ENCODE assay signal across 10 mouse cellular contexts in the genomic region with DNA sequence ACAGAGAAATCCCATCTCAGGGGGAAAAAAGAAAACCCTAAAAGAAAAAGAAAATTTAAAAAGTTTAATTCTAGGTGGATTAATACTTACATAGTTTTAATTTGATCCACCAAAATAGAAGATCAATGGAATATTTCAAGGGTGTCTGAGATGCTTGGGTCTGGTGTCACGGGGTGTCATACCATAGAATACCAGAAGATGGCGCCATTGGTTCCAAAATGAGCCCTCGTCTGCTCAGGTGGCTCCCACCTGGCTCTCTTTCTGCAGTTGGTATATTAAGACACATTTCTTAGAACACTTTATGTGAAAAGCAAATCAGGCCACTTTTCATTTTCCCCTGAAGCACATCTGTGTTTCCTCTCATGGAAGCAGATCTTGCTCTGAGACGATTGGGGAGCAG. TPM values are rescaled to one million over a fixed set of nuclear protein-coding genes. Genes with fewer than 3 reads are reported as not detected.
A peak's percentile ranks its signal among the peaks of the same experiment; 100 is the strongest.
DNase-seq lines count a peak whose midpoint lies in the region; ATAC-seq and TF ChIP-seq lines count a peak whose summit lies in the region.
"Had no signal": no experiment of that assay in that cellular context is flagged by ENCODE, and none has a peak within 500 bp of the region (broad histone marks: within the 10 kb centered on the region; RNA-seq: fewer than 3 reads in every experiment).

No protein-coding gene starts in this region.

- intact Hi-C loops in heart, postnatal 10 days (cut with DNase I), result loop anchor here (1.0 kb wide), 2 partner anchors 53 to 376 kb away; no protein-coding TSS in a partner anchor
- intact Hi-C loops in left cerebral cortex, postnatal 25 days (cut with DNase I), result loop anchor here (1.0 to 5.0 kb wide), 3 partner anchors 51 to 431 kb away; no protein-coding TSS in a partner anchor
- intact Hi-C loops in gastrocnemius, postnatal 36 days (cut with DNase I), result loop anchor here (1.0 to 10.0 kb wide), 2 partner anchors 53 to 124 kb away; partner anchors contain the start of gene Tcl1b5

- no peaks in the 10 kb centered on the region for H3K4me1 ChIP-seq in heart, embryonic 11.5 days (ENCODE audit: control insufficient read depth, insufficient read depth, low read length)
- H3K4me1 ChIP-seq in bone marrow, adult 2 months (ENCODE audit: control insufficient read depth, insufficient read depth, low read length), result no peaks in the 10 kb centered on the region
- no peaks in the 10 kb centered on the region for H3K4me1 ChIP-seq in forebrain, embryonic 13.5 days
- no peaks in the 10 kb centered on the region for H3K4me1 ChIP-seq in midbrain, postnatal 0 days (ENCODE audit: insufficient read depth, low read length)
- H3K4me1 ChIP-seq: lung, embryonic 15.5 days had no signal

- peaks cover 3% of the 10 kb centered on the region; the same call in 1 of the 2 replicates for H3K9me3 ChIP-seq in heart, embryonic 11.5 days (replicated peaks; ENCODE audit: control insufficient read depth, low read length)
- 0 out of 2 replicates have a peak, but pooled peaks cover 3% of the 10 kb centered on the region for H3K9me3 ChIP-seq in forebrain, embryonic 13.5 days (replicated peaks)
- H3K9me3 ChIP-seq in midbrain, postnatal 0 days (ENCODE audit: low read length), result no peaks in the 10 kb centered on the region
- H3K9me3 ChIP-seq: lung, embryonic 15.5 days had no signal

- no peak overlapping the region for H3K27ac ChIP-seq in heart, embryonic 11.5 days (ENCODE audit: low read depth, low read length)
- no peak overlapping the region for H3K27ac ChIP-seq in bone marrow, adult 2 months (ENCODE audit: control insufficient read depth, insufficient read depth, low read depth, low read length, poor library complexity)
- H3K27ac ChIP-seq in forebrain, embryonic 13.5 days, result no peak overlapping the region
- H3K27ac ChIP-seq in midbrain, postnatal 0 days (ENCODE audit: low read depth, low read length), result no peak overlapping the region
- H3K27ac ChIP-seq: embryonic facial prominence, embryonic 12.5 days; lung, embryonic 15.5 days had no signal

- H3K9ac ChIP-seq in heart, embryonic 11.5 days (ENCODE audit: low read depth, low read length), result no peak overlapping the region
- H3K9ac ChIP-seq in forebrain, embryonic 13.5 days, result no peak overlapping the region
- H3K9ac ChIP-seq in midbrain, postnatal 0 days (replicated peaks; ENCODE audit: low read length, poor library complexity, severe bottlenecking), result no peak overlapping the region
- H3K9ac ChIP-seq: embryonic facial prominence, embryonic 12.5 days; lung, embryonic 15.5 days had no signal

- peak; percentile 64 for TF ChIP-seq CTCF in bone marrow, adult 2 months (IDR thresholded peaks at IDR 0.05; ENCODE audit: control insufficient read depth, insufficient read depth, low read length)
- peak; percentile 92 for TF ChIP-seq CTCF in midbrain, postnatal 0 days (IDR thresholded peaks at IDR 0.05)

- TF ChIP-seq POLR2A in bone marrow, adult 2 months (IDR thresholded peaks at IDR 0.05; ENCODE audit: borderline replicate concordance, control insufficient read depth, low read depth, low read length), result no peak

- no peak for ATAC-seq in heart, embryonic 11.5 days (replicated peaks; ENCODE audit: insufficient number of reproducible peaks, low FRiP score, low TSS enrichment)
- ATAC-seq in forebrain, embryonic 13.5 days, result peak; percentile 57; the same call in 1 of the 2 replicates
- ATAC-seq in midbrain, postnatal 0 days (ENCODE audit: low FRiP score), result no peak

- peak; percentile 50 to 64 for DNase-seq in heart, postnatal 10 days
- peak; percentile 59 for DNase-seq in CD4-positive helper T cell, adult 2 months (ENCODE audit: low read depth, low spot score)
- peak; percentile 63 to 68 for DNase-seq in left cerebral cortex, postnatal 25 days (ENCODE audit: low spot score in 2 of 2)
- DNase-seq in midbrain, postnatal 0 days (ENCODE audit: low spot score), result peak; percentile 76
- no peak for DNase-seq in gastrocnemius, postnatal 36 days

- H3K4me3 ChIP-seq in heart, embryonic 11.5 days (ENCODE audit: low read depth, low read length), result no peak overlapping the region
- H3K4me3 ChIP-seq in bone marrow, adult 2 months (replicated peaks; ENCODE audit: control insufficient read depth, low read depth, low read length), result no peak overlapping the region
- no peak overlapping the region for H3K4me3 ChIP-seq in forebrain, embryonic 13.5 days
- H3K4me3 ChIP-seq in midbrain, postnatal 0 days (ENCODE audit: low read depth, low read length), result no peak overlapping the region
- H3K4me3 ChIP-seq: embryonic facial prominence, embryonic 12.5 days; lung, embryonic 15.5 days had no signal

- 15% methylated on average over 4 of the region's 4 CpGs for WGBS in heart, embryonic 11.5 days (ENCODE audit: insufficient replicate concordance)
- 7% methylated on average over 4 of the region's 4 CpGs for WGBS in bone marrow, adult 2 months
- WGBS in forebrain, embryonic 13.5 days, result 21% methylated on average over 4 of the region's 4 CpGs
- WGBS in midbrain, postnatal 0 days, result 14% methylated on average over 4 of the region's 4 CpGs

- no peaks in the 10 kb centered on the region; the same call in 1 of the 2 replicates for H3K36me3 ChIP-seq in heart, embryonic 11.5 days (ENCODE audit: control insufficient read depth, insufficient read depth, low read length)
- no peaks in the 10 kb centered on the region for H3K36me3 ChIP-seq in forebrain, embryonic 13.5 days (ENCODE audit: poor library complexity, severe bottlenecking)
- no peaks in the 10 kb centered on the region for H3K36me3 ChIP-seq in midbrain, postnatal 0 days (ENCODE audit: insufficient read depth, low read length)
- H3K36me3 ChIP-seq: embryonic facial prominence, embryonic 12.5 days; lung, embryonic 15.5 days had no signal

- H3K4me2 ChIP-seq in heart, embryonic 11.5 days, result no peak overlapping the region
- H3K4me2 ChIP-seq in forebrain, embryonic 13.5 days, result no peak overlapping the region
- no peak overlapping the region for H3K4me2 ChIP-seq in midbrain, postnatal 0 days (ENCODE audit: low read depth, low read length, poor library complexity, severe bottlenecking)
- H3K4me2 ChIP-seq: embryonic facial prominence, embryonic 12.5 days; lung, embryonic 15.5 days had no signal

- H3K27me3 ChIP-seq in heart, embryonic 11.5 days (ENCODE audit: control insufficient read depth, insufficient read depth, low read length), result no peaks in the 10 kb centered on the region
- H3K27me3 ChIP-seq in forebrain, embryonic 13.5 days, result no peaks in the 10 kb centered on the region
- H3K27me3 ChIP-seq in midbrain, postnatal 0 days (ENCODE audit: insufficient read depth, low read length), result no peaks in the 10 kb centered on the region
- H3K27me3 ChIP-seq: embryonic facial prominence, embryonic 12.5 days; lung, embryonic 15.5 days had no signal

RNA-seq across cellular contexts. Expression of gene Glrx5, which starts 18.4 kb away (rescaled TPM):
- 10 to 100 TPM; 84.5 to 86.0 TPM for total RNA-seq in heart, postnatal 10 days (2021)
- polyA plus RNA-seq in heart, embryonic 11.5 days (2014; fragmentation: Nextera tagmentation; extraction: Ambion mirVana), result 214 and 254 TPM in 2 replicates
- 274 and 493 TPM in 2 replicates for polyA plus RNA-seq in bone marrow, adult 2 months (2011; ENCODE audit: insufficient read depth, insufficient read length, low replicate concordance, missing spikeins)
- polyA plus RNA-seq in forebrain, embryonic 13.5 days (2015; fragmentation: Nextera tagmentation; extraction: Ambion mirVana), result 140 and 148 TPM in 2 replicates
- total RNA-seq in left cerebral cortex, postnatal 25 days (2021), result 10 to 100 TPM; 50.8 to 53.6 TPM
- 35.8 and 50.9 TPM in 2 replicates for total RNA-seq in midbrain, postnatal 0 days (2014; rRNA removed)
- polyA plus RNA-seq in midbrain, postnatal 0 days (2015; fragmentation: Nextera tagmentation; extraction: Ambion mirVana), result 175 and 185 TPM in 2 replicates
- 10 to 100 TPM; 57.9 to 61.2 TPM for total RNA-seq in gastrocnemius, postnatal 36 days (2021)

RNA-seq across cellular contexts. Expression of gene Syne3, which starts 41.3 kb away (rescaled TPM):
- 1 to 10 TPM; 6.1 to 6.4 TPM for total RNA-seq in heart, postnatal 10 days (2021)
- 0.10 and 0.42 TPM in 2 replicates for polyA plus RNA-seq in heart, embryonic 11.5 days (2014; fragmentation: Nextera tagmentation; extraction: Ambion mirVana)
- 9.0 and 11.1 TPM in 2 replicates for polyA plus RNA-seq in bone marrow, adult 2 months (2011; ENCODE audit: insufficient read depth, insufficient read length, low replicate concordance, missing spikeins)
- 0.12 and 0.16 TPM in 2 replicates for polyA plus RNA-seq in forebrain, embryonic 13.5 days (2015; fragmentation: Nextera tagmentation; extraction: Ambion mirVana)
- total RNA-seq in left cerebral cortex, postnatal 25 days (2021), result 1 to 10 TPM in 1 of 2 experiments, under 1 TPM in 1; 0.98 to 1.3 TPM
- 0.93 and 1.4 TPM in 2 replicates for total RNA-seq in midbrain, postnatal 0 days (2014; rRNA removed)
- polyA plus RNA-seq in midbrain, postnatal 0 days (2015; fragmentation: Nextera tagmentation; extraction: Ambion mirVana), result 0.44 and 0.85 TPM in 2 replicates
- total RNA-seq in gastrocnemius, postnatal 36 days (2021), result 1 to 10 TPM; 3.1 to 3.8 TPM

Comparison
In these comparisons a context has a peak if more than half of its experiments do, and no peak if none do; other contexts are left out.
1. DNase-seq: peak in heart, postnatal 10 days (2 of 2), CD4-positive helper T cell, adult 2 months (single experiment), left cerebral cortex, postnatal 25 days (2 of 2) and midbrain, postnatal 0 days (single experiment); none in gastrocnemius, postnatal 36 days (0 of 2).